Mouse (Mus musculus) kidney, adult 2 months (tissue): ENCODE measurements around the gene Ubap2l.

Experiments
- CTCF ChIP-seq: fragments of 200-500 bp; conservative IDR thresholded peaks from 2 replicates; pipeline ENCODE4 v1.5.1; 2011; ENCODE audit warnings: low read depth, mild to moderate bottlenecking, control low read depth, low read length, moderate library complexity, mixed read lengths; ENCODE audit not compliant: insufficient read depth, insufficient read length
- POLR2A ChIP-seq: fragments of 200-500 bp; IDR thresholded peaks from one replicate; pipeline ENCODE4 v1.6.1; 2011; ENCODE audit warnings: low read depth, low read length, control low read depth

- no peak for TF ChIP-seq CTCF
- no peak for TF ChIP-seq POLR2A
Measured at GRCm38 (mm10) chr3:90067851-90068250, 15.4 kb upstream of the Ubap2l start.
